Mouse (Mus musculus) midbrain, embryonic 10.5 days (tissue): ENCODE data around the gene Serp2. TPM values are rescaled to one million over a fixed set of nuclear protein-coding genes. Genes with fewer than 3 reads are reported as not detected.
A peak's percentile ranks its signal among the peaks of the same experiment; 100 is the strongest.

ENCODE experiments used
- DNase-seq: peaks from one replicate; pipeline ENCODE4 v3.0.0-alpha.2; 2017; ENCODE audit warnings: low spot score
- H3K27ac ChIP-seq: fragments of 300-500 bp; sonication (generic); replicated peaks from 2 replicates; pipeline ENCODE4 v1.5.1; 2016; ENCODE audit warnings: mild to moderate bottlenecking
- H3K27me3 ChIP-seq: fragments of 300-500 bp; sonication (generic); 2 replicates; pipeline ENCODE4 v1.6.1; 2016; ENCODE audit warnings: low read depth, mild to moderate bottlenecking; ENCODE audit not compliant: poor library complexity, severe bottlenecking
- H3K36me3 ChIP-seq: fragments of 300-500 bp; sonication (generic); 2 replicates; pipeline ENCODE4 v1.6.1; 2016; ENCODE audit warnings: mild to moderate bottlenecking, moderate library complexity
- H3K4me1 ChIP-seq: fragments of 300-500 bp; sonication (generic); 2 replicates; pipeline ENCODE4 v1.6.1; 2016
- H3K4me3 ChIP-seq: fragments of 300-500 bp; sonication (generic); 2 replicates; pipeline ENCODE4 v1.5.1; 2016; ENCODE audit warnings: mild to moderate bottlenecking, moderate library complexity
- H3K9me3 ChIP-seq: fragments of 300-500 bp; sonication (generic); replicated peaks from 2 replicates; pipeline ENCODE4 v1.6.1; 2016; ENCODE audit warnings: mild to moderate bottlenecking
- WGBS: fragments of 180-500 bp; shearing (Covaris S2); methylation state at CpG from one replicate; pipeline ENCODE4 v1.1.7; 2016; 5-methylcytosine and 5-hydroxymethylcytosine counted together
- polyA plus RNA-seq: library from polyadenylated mRNA; unstranded; fragments of >200 nt; fragmentation: Nextera tagmentation; extraction: Ambion mirVana; gene quantifications from 2 replicates; pipeline ENCODE4 v1.2.1, GENCODE M21; 2016

Gene Serp2
- polyA plus RNA-seq, 1 experiment from 2014 or later: 30.2 TPM

GRCm38 (mm10) chr14:76513395-76514049 lies 43.2 kb downstream of the Serp2 start:
- Histone ChIP-seq H3K4me3 (peak overlapping the region; percentile 35), H3K27me3 (peaks cover 20% of the 10 kb centered on the region; the same call in 1 of the 2 replicates), H3K4me1 (peaks cover 57% of the 10 kb centered on the region), H3K9me3 (no peaks in the 10 kb centered on the region), H3K36me3 (peaks cover 13% of the 10 kb centered on the region), H3K27ac (peak overlapping the region; percentile 81)
- DNase-seq: peak; percentile 75
- 12% methylated on average over 11 of the region's 11 CpGs for WGBS

GRCm38 (mm10) chr14:76511971-76512370 lies 44.7 kb downstream of the Serp2 start:
- H3K27me3 ChIP-seq: peaks cover 7% of the 10 kb centered on the region; the same call in 1 of the 2 replicates
- peaks cover 60% of the 10 kb centered on the region for H3K4me1 ChIP-seq
- no peak overlapping the region for H3K4me3 ChIP-seq
- H3K36me3 ChIP-seq: peaks cover 26% of the 10 kb centered on the region
- 0 out of 2 replicates have a peak overlapping the region, but pooled peaks have one; percentile 81 for H3K27ac ChIP-seq
- no peak for DNase-seq
- WGBS: 86% methylated on average over 7 of the region's 7 CpGs
- no peaks in the 10 kb centered on the region for H3K9me3 ChIP-seq

DNA sequence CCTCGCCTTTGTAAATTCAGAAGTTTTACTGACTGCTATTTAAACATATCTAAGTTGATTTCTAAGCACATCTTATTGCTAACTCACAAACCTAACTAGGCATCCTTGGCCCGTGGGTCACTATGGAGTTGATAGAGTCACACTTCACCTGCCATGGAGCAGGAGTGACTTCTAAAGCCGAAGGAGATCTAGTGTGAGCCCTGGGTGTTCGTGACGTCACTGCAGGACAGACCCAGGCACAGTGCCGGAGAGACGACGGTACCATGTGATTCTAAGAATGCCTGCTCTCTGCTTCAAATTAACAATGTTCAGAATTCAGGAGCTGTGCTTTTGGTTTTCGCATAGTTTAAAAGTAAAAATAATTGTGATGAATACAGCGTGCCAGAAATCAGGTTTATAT lies 48.0 kb downstream of the Serp2 start:
- Histone ChIP-seq H3K9me3 (no peaks in the 10 kb centered on the region), H3K27ac (no peak overlapping the region), H3K36me3 (peaks cover 34% of the 10 kb centered on the region), H3K4me3 (no peak overlapping the region), H3K27me3 (no peaks in the 10 kb centered on the region), H3K4me1 (peaks cover 47% of the 10 kb centered on the region)
- 87% methylated on average over 10 of the region's 10 CpGs for WGBS
- no peak for DNase-seq

DNA sequence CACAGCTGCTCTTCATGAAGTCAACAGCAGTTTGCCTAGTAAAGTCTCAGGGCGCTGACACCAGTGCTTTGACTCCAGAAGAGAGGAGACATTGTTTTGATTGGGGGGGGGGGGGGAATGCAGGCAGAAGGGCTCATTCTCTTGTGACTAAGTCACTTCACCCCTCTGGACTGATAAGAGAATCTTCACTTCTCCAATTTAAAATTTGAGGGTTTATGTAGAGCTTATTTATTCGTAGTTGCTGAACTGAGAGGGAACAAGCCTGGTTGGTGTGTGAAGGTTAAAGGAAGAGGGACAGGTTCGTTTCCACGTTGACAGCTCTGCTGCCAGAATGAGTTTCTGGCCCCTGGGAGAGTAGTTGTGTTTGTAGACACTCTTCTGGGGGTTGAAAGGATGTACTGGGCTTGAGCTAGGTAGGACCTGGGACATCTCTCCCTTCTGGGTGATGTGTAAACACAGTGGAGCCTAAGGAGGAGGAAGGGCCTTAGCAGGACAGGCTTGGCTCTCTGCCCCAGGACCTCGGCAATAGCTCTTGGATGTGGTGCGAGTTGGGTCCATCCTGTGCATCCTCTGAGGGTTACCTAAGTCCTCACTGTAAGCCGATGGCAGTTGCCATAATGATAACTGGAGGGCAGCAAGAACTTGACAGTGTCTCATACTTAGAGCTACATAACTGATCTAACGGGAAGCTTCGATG lies 48.7 kb downstream of the Serp2 start:
- DNase-seq: no peak
- Histone ChIP-seq H3K4me3 (no peak overlapping the region), H3K36me3 (peaks cover 34% of the 10 kb centered on the region), H3K27ac (no peak overlapping the region), H3K27me3 (no peaks in the 10 kb centered on the region), H3K4me1 (peaks cover 44% of the 10 kb centered on the region), H3K9me3 (no peaks in the 10 kb centered on the region)
- WGBS: 90% methylated on average over 9 of the region's 9 CpGs

GRCm38 (mm10) chr14:76507357-76507756 lies 49.3 kb downstream of the Serp2 start:
- 95% methylated on average over 7 of the region's 7 CpGs for WGBS
- Histone ChIP-seq H3K4me3 (peak overlapping the region; percentile 80; the same call in 1 of the 2 replicates), H3K27ac (no peak overlapping the region), H3K9me3 (no peaks in the 10 kb centered on the region), H3K4me1 (peaks cover 38% of the 10 kb centered on the region), H3K27me3 (no peaks in the 10 kb centered on the region), H3K36me3 (peaks cover 34% of the 10 kb centered on the region)
- DNase-seq: no peak

- H3K27ac ChIP-seq: peak overlapping the region; percentile 100
- WGBS: 56% methylated on average over 27 of the region's 27 CpGs
- H3K27me3 ChIP-seq: no peaks in the 10 kb centered on the region
- H3K4me1 ChIP-seq: peaks cover 34% of the 10 kb centered on the region
- no peak for DNase-seq
- H3K4me3 ChIP-seq: peak overlapping the region; percentile 80
- no peaks in the 10 kb centered on the region for H3K9me3 ChIP-seq
- peaks cover 34% of the 10 kb centered on the region for H3K36me3 ChIP-seq
These were observed 50.1 kb downstream of the Serp2 start for GRCm38 (mm10) chr14:76506425-76507205.

- H3K27ac ChIP-seq: peak overlapping the region; percentile 100
- no peaks in the 10 kb centered on the region for H3K9me3 ChIP-seq
- no peaks in the 10 kb centered on the region for H3K27me3 ChIP-seq
- peak; percentile 95 for DNase-seq
- H3K4me3 ChIP-seq: peak overlapping the region; percentile 80
- H3K4me1 ChIP-seq: peaks cover 39% of the 10 kb centered on the region
- under 1% methylated on average over 31 of the region's 31 CpGs for WGBS
- H3K36me3 ChIP-seq: peaks cover 34% of the 10 kb centered on the region
These were observed 51.1 kb downstream of the Serp2 start for GRCm38 (mm10) chr14:76505439-76506220.

GRCm38 (mm10) chr14:76505101-76505438 lies 51.6 kb downstream of the Serp2 start:
- peak overlapping the region; percentile 100 for H3K27ac ChIP-seq
- no peaks in the 10 kb centered on the region for H3K27me3 ChIP-seq
- DNase-seq: no peak
- H3K36me3 ChIP-seq: peaks cover 30% of the 10 kb centered on the region
- 2% methylated on average over 10 of the region's 10 CpGs for WGBS
- H3K9me3 ChIP-seq: no peaks in the 10 kb centered on the region
- H3K4me1 ChIP-seq: peaks cover 44% of the 10 kb centered on the region
- H3K4me3 ChIP-seq: peak overlapping the region; percentile 80

DNA sequence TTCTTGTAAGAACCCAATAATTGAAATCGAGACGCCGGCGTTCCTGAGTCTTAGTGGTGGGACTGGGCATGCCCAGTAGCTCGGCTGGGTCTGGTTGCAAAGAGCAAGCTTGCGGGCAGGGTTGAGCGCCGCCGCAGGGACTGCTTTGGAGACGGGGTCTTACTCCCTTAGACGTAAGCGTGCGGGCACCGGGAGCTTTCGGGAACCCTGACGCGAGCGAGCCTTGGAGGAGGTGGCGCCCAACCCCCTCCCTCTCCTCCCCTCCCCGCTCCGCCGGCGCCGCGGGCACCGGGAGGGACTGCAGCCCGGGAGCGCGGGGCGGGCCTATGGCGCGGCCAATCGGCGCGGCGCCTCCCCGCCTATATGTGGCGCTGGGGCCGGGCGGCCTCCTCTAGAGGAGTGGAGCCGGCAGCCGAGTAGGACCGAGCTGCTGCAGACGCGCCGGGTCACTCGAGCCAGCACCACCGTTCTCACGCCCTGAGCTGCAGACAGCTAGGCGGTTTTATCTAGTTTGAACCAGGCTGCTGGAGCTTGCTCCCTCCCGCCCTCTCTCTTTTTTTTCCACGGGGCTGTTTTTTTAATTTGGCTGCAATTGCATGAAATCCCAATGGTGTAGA lies 52.5 kb downstream of the Serp2 start:
- Histone ChIP-seq H3K36me3 (peaks cover 21% of the 10 kb centered on the region), H3K4me3 (peak overlapping the region; percentile 80), H3K27ac (peak overlapping the region; percentile 100), H3K27me3 (no peaks in the 10 kb centered on the region), H3K4me1 (peaks cover 53% of the 10 kb centered on the region), H3K9me3 (no peaks in the 10 kb centered on the region)
- under 1% methylated on average over 43 of the region's 52 CpGs for WGBS
- DNase-seq: peak; percentile 94

GRCm38 (mm10) chr14:76503231-76503851 lies 53.3 kb downstream of the Serp2 start:
- H3K4me1 ChIP-seq: peaks cover 54% of the 10 kb centered on the region
- WGBS: 7% methylated on average over 13 of the region's 13 CpGs
- H3K27ac ChIP-seq: peak overlapping the region; percentile 100
- H3K4me3 ChIP-seq: peak overlapping the region; percentile 80
- peaks cover 20% of the 10 kb centered on the region for H3K36me3 ChIP-seq
- no peak for DNase-seq
- H3K27me3 ChIP-seq: no peaks in the 10 kb centered on the region
- no peaks in the 10 kb centered on the region for H3K9me3 ChIP-seq

DNA sequence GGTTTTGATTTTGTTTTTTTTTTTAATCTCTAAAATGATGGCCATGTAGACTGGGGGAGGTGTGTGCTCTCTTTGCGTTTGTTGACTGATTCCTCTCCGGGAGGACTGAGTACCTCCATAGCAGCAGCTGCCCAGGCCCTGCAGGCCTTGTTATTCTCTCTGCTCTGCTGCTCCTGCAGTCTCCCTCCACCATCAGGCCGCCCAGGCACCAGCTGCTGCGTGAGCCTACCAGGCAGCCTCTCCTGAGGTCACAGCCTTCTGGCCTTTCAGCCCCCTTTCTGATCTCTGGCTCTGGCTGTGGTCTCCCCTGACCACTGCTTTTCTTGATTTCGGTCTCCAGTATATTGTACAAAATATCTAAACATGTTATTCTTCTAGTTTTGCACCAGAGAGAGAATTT lies 56.7 kb downstream of the Serp2 start:
- Histone ChIP-seq H3K4me1 (peaks cover 39% of the 10 kb centered on the region), H3K36me3 (no peaks in the 10 kb centered on the region), H3K27ac (peak overlapping the region; percentile 64), H3K9me3 (no peaks in the 10 kb centered on the region), H3K27me3 (no peaks in the 10 kb centered on the region), H3K4me3 (no peak overlapping the region)
- 18% methylated on average over 5 of the region's 5 CpGs for WGBS
- peak; percentile 68 for DNase-seq
